Mouse (Mus musculus): ENCODE results near the gene U2af2.

- TF ChIP-seq MAX (IDR thresholded peaks at IDR 0.05; ENCODE audit: low read depth), result no peak
- TF ChIP-seq SRF (IDR thresholded peaks at IDR 0.05; ENCODE audit: control insufficient read depth, insufficient read length, low read depth), result no peak
- TF ChIP-seq TCF12 (IDR thresholded peaks at IDR 0.05; ENCODE audit: insufficient read depth, poor library complexity, severe bottlenecking), result no peak
- TF ChIP-seq E2F4 (IDR thresholded peaks at IDR 0.05; ENCODE audit: insufficient read depth), result no peak
- TF ChIP-seq POLR2A (IDR thresholded peaks at IDR 0.05; ENCODE audit: insufficient read length, low read depth), result no peak
- no peak for TF ChIP-seq POLR2AphosphoS2 (IDR thresholded peaks at IDR 0.05; ENCODE audit: insufficient read length, low read depth)
- no peak for TF ChIP-seq USF1 (IDR thresholded peaks at IDR 0.05; ENCODE audit: low read depth)
- TF ChIP-seq MYOG (IDR thresholded peaks at IDR 0.05; ENCODE audit: control insufficient read depth in 1 of 3, insufficient read depth in 1 of 3, insufficient read length in 2 of 3, low read depth in 2 of 3), result no peak
These were observed 23.6 kb downstream of the U2af2 start for GRCm38 (mm10) chr7:5085512-5085911.
